Mouse (Mus musculus) erythroblast, embryonic 14.5 days (primary cell): ENCODE measurements around the gene Zfp382.

Experiments used
- GATA1 ChIP-seq: IDR thresholded peaks from 2 replicates; pipeline ENCODE4 v1.6.1; 2012; ENCODE audit warnings: low read length, inconsistent platforms, mixed read lengths
- TAL1 ChIP-seq: IDR thresholded peaks from 3 replicates; pipeline ENCODE4 v1.6.1; 2012; ENCODE audit warnings: low read length, inconsistent platforms, mixed read lengths

DNA sequence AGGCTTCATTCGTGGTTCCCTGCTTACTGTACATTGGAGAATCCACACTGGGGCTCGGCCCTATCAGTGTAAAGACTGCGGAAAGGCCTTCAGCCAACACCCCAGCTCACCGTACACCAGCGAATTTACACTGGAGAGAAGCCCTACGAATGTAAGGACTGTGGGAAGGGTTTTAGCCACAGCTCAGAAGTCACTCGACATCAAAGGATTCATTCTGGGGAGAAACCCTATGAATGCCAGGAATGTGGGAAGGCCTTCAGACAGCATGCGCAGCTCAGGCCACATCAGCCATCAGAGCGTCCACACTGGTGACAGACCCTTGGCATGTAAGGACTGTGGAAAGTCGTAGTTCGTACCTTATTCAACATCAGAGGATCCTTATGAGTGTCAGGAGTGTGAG lies 56.5 kb downstream of the Zfp382 start:
- TF ChIP-seq GATA1 (no peak), TAL1 (no peak)
